Mouse (Mus musculus) skeletal muscle tissue, postnatal 0 days (tissue): Measurements from ENCODE around the gene Slc35e3. TPM values are rescaled to one million over a fixed set of nuclear protein-coding genes. Genes with fewer than 3 reads are reported as not detected.

ENCODE experiments used
- polyA plus RNA-seq: library from polyadenylated mRNA; unstranded; fragments of >200 nt; fragmentation: Nextera tagmentation; extraction: Ambion mirVana; gene quantifications from 2 replicates; pipeline ENCODE4 v1.2.1, GENCODE M21; 2015

The Slc35e3 gene
- polyA plus RNA-seq: 6.1 and 7.0 TPM in 2 replicates

GRCm38 (mm10) chr10:117746297-117746883 is at the start of gene Slc35e3:
Gene Slc35e3 (minus strand): TSS chr10:117746365.

GRCm38 (mm10) chr10:117792141-117793091 is 46.3 kb upstream of the Slc35e3 start, which contains the start of gene Nup107:
Gene Nup107 (minus strand): TSS chr10:117792705.

GRCm38 (mm10) chr10:117710604-117711141 is 35.5 kb downstream of the Slc35e3 start, which contains the start of gene Mdm2:
Gene Mdm2 (minus strand): TSS chr10:117710758.

Other genes starting within 250 kb of the Slc35e3 start
- gene Cpm, start 116.9 kb downstream of the Slc35e3 start, polyA plus RNA-seq: 5.8 and 8.5 TPM in 2 replicates
- gene Mdm2, start 35.6 kb downstream of the Slc35e3 start, polyA plus RNA-seq: 31.0 and 33.3 TPM in 2 replicates
- gene Nup107, start 46.3 kb upstream of the Slc35e3 start, polyA plus RNA-seq: 11.9 and 12.9 TPM in 2 replicates
- 83.8 and 97.6 TPM in 2 replicates for gene Rap1b, start 99.7 kb upstream of the Slc35e3 start, polyA plus RNA-seq